In genomic region chr5:83622612-83623374, GRCm38 (mm10) we compare ENCODE assay signal across 24 mouse cellular contexts.
DNase-seq lines count a peak whose midpoint lies in the region; ATAC-seq and TF ChIP-seq lines count a peak whose summit lies in the region.
"Had no signal": no experiment of that assay in that cellular context is flagged by ENCODE, and none has a peak within 500 bp of the region (broad histone marks: within the 10 kb centered on the region; RNA-seq: fewer than 3 reads in every experiment).

No protein-coding gene starts in this region.

- no peak overlapping the region for H3K4me3 ChIP-seq in forebrain, embryonic 11.5 days (ENCODE audit: low read depth, low read length)
- H3K4me3 ChIP-seq in forebrain, embryonic 10.5 days: no peak overlapping the region
- H3K4me3 ChIP-seq in hindbrain, embryonic 13.5 days: no peak overlapping the region
- H3K4me3 ChIP-seq in hindbrain, embryonic 10.5 days: no peak overlapping the region
- no peak overlapping the region for H3K4me3 ChIP-seq in midbrain, embryonic 14.5 days (replicated peaks; ENCODE audit: low read depth, low read length)
- no peak overlapping the region for H3K4me3 ChIP-seq in layer of hippocampus, adult 2 months
- H3K4me3 ChIP-seq: kidney, embryonic 15.5 days; limb, embryonic 13.5 days; liver, embryonic 12.5 days had no signal

- H3K4me2 ChIP-seq in forebrain, embryonic 11.5 days (ENCODE audit: low read depth, low read length, severe bottlenecking): no peak overlapping the region
- H3K4me2 ChIP-seq in hindbrain, embryonic 13.5 days: no peak overlapping the region
- no peak overlapping the region for H3K4me2 ChIP-seq in midbrain, embryonic 14.5 days (ENCODE audit: low read length)
- H3K4me2 ChIP-seq: hindbrain, embryonic 14.5 days; kidney, embryonic 15.5 days; limb, embryonic 13.5 days; liver, embryonic 12.5 days had no signal

- H3K4me1 ChIP-seq in forebrain, embryonic 11.5 days (replicated peaks; ENCODE audit: control insufficient read depth, insufficient read depth, low read length): no peaks in the 10 kb centered on the region
- H3K4me1 ChIP-seq in forebrain, embryonic 10.5 days: no peaks in the 10 kb centered on the region
- no peaks in the 10 kb centered on the region for H3K4me1 ChIP-seq in hindbrain, embryonic 13.5 days (replicated peaks)
- no peaks in the 10 kb centered on the region for H3K4me1 ChIP-seq in hindbrain, embryonic 10.5 days (replicated peaks)
- no peaks in the 10 kb centered on the region for H3K4me1 ChIP-seq in midbrain, embryonic 14.5 days (ENCODE audit: control insufficient read depth, insufficient read depth, low read length)
- H3K4me1 ChIP-seq: kidney, embryonic 15.5 days; limb, embryonic 13.5 days; liver, embryonic 12.5 days had no signal

- TF ChIP-seq CTCF in brain, embryonic 14.5 days (IDR thresholded peaks at IDR 0.05; ENCODE audit: borderline replicate concordance, extremely low read depth, insufficient read depth, insufficient read length): no peak
- TF ChIP-seq CTCF in layer of hippocampus, adult 2 months (conservative IDR thresholded peaks at IDR 0.05): no peak

- no peak for TF ChIP-seq POLR2A in brain, embryonic 14.5 days (IDR thresholded peaks at IDR 0.05; ENCODE audit: borderline replicate concordance, extremely low read depth, insufficient read depth, insufficient read length, poor library complexity, severe bottlenecking)

- no peak overlapping the region for H3K9ac ChIP-seq in forebrain, embryonic 11.5 days (ENCODE audit: low read length)
- no peak overlapping the region for H3K9ac ChIP-seq in hindbrain, embryonic 13.5 days
- no peak overlapping the region for H3K9ac ChIP-seq in midbrain, embryonic 14.5 days (replicated peaks; ENCODE audit: low read length)
- H3K9ac ChIP-seq: hindbrain, embryonic 14.5 days; kidney, embryonic 15.5 days; limb, embryonic 13.5 days; liver, embryonic 12.5 days; liver, postnatal 0 days had no signal

- H3K27ac ChIP-seq in forebrain, embryonic 11.5 days (ENCODE audit: low read depth, low read length): no peak overlapping the region
- no peak overlapping the region for H3K27ac ChIP-seq in forebrain, embryonic 10.5 days
- peak overlapping the region; percentile 44; the same call in 1 of the 2 replicates for H3K27ac ChIP-seq in hindbrain, embryonic 13.5 days
- H3K27ac ChIP-seq in hindbrain, embryonic 10.5 days: no peak overlapping the region
- H3K27ac ChIP-seq in midbrain, embryonic 14.5 days (replicated peaks; ENCODE audit: low read depth, low read length): no peak overlapping the region
- no peak overlapping the region for H3K27ac ChIP-seq in layer of hippocampus, adult 2 months
- H3K27ac ChIP-seq: hindbrain, embryonic 14.5 days; kidney, embryonic 15.5 days; limb, embryonic 13.5 days; liver, embryonic 12.5 days had no signal

- peak; percentile 56 for ATAC-seq in forebrain, embryonic 11.5 days (replicated peaks; ENCODE audit: low FRiP score)
- peak; percentile 54; the same call in 1 of the 2 replicates for ATAC-seq in hindbrain, embryonic 13.5 days (ENCODE audit: low FRiP score)
- no peak for ATAC-seq in midbrain, embryonic 14.5 days (ENCODE audit: low FRiP score, low TSS enrichment)
- ATAC-seq: liver, embryonic 12.5 days; liver, postnatal 0 days had no signal

- WGBS in forebrain, embryonic 11.5 days: 78% methylated on average over 7 of the region's 7 CpGs
- 86% methylated on average over 7 of the region's 7 CpGs for WGBS in forebrain, embryonic 10.5 days
- WGBS in hindbrain, embryonic 13.5 days: 68% methylated on average over 7 of the region's 7 CpGs
- 86% methylated on average over 7 of the region's 7 CpGs for WGBS in hindbrain, embryonic 10.5 days
- 71% methylated on average over 7 of the region's 7 CpGs for WGBS in midbrain, embryonic 14.5 days

- no peaks in the 10 kb centered on the region for H3K27me3 ChIP-seq in forebrain, embryonic 11.5 days (ENCODE audit: control insufficient read depth, insufficient read depth, low read length)
- no peaks in the 10 kb centered on the region for H3K27me3 ChIP-seq in forebrain, embryonic 10.5 days (ENCODE audit: poor library complexity, severe bottlenecking)
- no peaks in the 10 kb centered on the region for H3K27me3 ChIP-seq in hindbrain, embryonic 13.5 days
- no peaks in the 10 kb centered on the region for H3K27me3 ChIP-seq in hindbrain, embryonic 10.5 days (ENCODE audit: insufficient read depth, poor library complexity, severe bottlenecking)
- H3K27me3 ChIP-seq in midbrain, embryonic 14.5 days (ENCODE audit: control insufficient read depth, insufficient read depth, low read length): no peaks in the 10 kb centered on the region
- H3K27me3 ChIP-seq: kidney, embryonic 15.5 days; limb, embryonic 13.5 days; liver, embryonic 12.5 days had no signal

- no peak for DNase-seq in forebrain, embryonic 11.5 days (ENCODE audit: low spot score)
- no peak for DNase-seq in forebrain, embryonic 10.5 days (ENCODE audit: extremely low spot score, low spot score)
- no peak for DNase-seq in hindbrain, embryonic 10.5 days (ENCODE audit: low spot score)
- peak; percentile 66 for DNase-seq in brain, embryonic 14.5 days (ENCODE audit: low read depth)
- peak; percentile 23 for DNase-seq in midbrain, embryonic 14.5 days
- no peak for DNase-seq in layer of hippocampus, adult 2 months (ENCODE audit: low spot score in 2 of 2)
- DNase-seq: adrenal gland, adult 8-10 months; cerebellum, adult 11 months; cerebellum, adult 9-10 months; cerebellum, postnatal 36 days; heart, postnatal 14 days; kidney, adult 18-20 months; kidney, postnatal 25 days; liver, postnatal 0 days; lung, postnatal 36 days; right cerebral cortex, postnatal 25 days; spleen, adult 18-20 months; thymus, postnatal 14 days had no signal

- H3K9me3 ChIP-seq in forebrain, embryonic 11.5 days (ENCODE audit: control insufficient read depth, low read length): no peaks in the 10 kb centered on the region
- H3K9me3 ChIP-seq in forebrain, embryonic 10.5 days: no peaks in the 10 kb centered on the region
- no peaks in the 10 kb centered on the region for H3K9me3 ChIP-seq in hindbrain, embryonic 13.5 days
- H3K9me3 ChIP-seq in hindbrain, embryonic 10.5 days: no peaks in the 10 kb centered on the region
- no peaks in the 10 kb centered on the region for H3K9me3 ChIP-seq in midbrain, embryonic 14.5 days (ENCODE audit: control insufficient read depth, low read length)
- H3K9me3 ChIP-seq: kidney, embryonic 15.5 days; limb, embryonic 13.5 days; liver, embryonic 12.5 days had no signal

- no peaks in the 10 kb centered on the region for H3K36me3 ChIP-seq in forebrain, embryonic 11.5 days (ENCODE audit: control insufficient read depth, insufficient read depth, low read length)
- H3K36me3 ChIP-seq in forebrain, embryonic 10.5 days (replicated peaks): no peaks in the 10 kb centered on the region
- no peaks in the 10 kb centered on the region for H3K36me3 ChIP-seq in hindbrain, embryonic 13.5 days
- no peaks in the 10 kb centered on the region for H3K36me3 ChIP-seq in hindbrain, embryonic 10.5 days
- H3K36me3 ChIP-seq in midbrain, embryonic 14.5 days (ENCODE audit: control insufficient read depth, insufficient read depth, low read length): no peaks in the 10 kb centered on the region
- H3K36me3 ChIP-seq: G1E; kidney, embryonic 15.5 days; limb, embryonic 13.5 days; liver, embryonic 12.5 days had no signal

Comparison
In these comparisons a context has a peak if more than half of its experiments do, and no peak if none do; other contexts are left out.
1. DNase-seq: peak in brain, embryonic 14.5 days (single experiment) and midbrain, embryonic 14.5 days (single experiment); none in forebrain, embryonic 11.5 days (single experiment), forebrain, embryonic 10.5 days (single experiment), hindbrain, embryonic 10.5 days (single experiment) and layer of hippocampus, adult 2 months (0 of 2).